Mouse (Mus musculus): ENCODE results near the gene Hexim2. TPM values are rescaled to one million over a fixed set of nuclear protein-coding genes. Genes with fewer than 3 reads are reported as not detected.

The Hexim2 gene
- polyA plus RNA-seq, 1 experiment from 2014 or later: 11.3 TPM

- Histone ChIP-seq H3K4me3 (ENCODE audit: low read length) (no peak overlapping the region), H3K36me3 (ENCODE audit: insufficient read depth, low read length) (peaks cover 12% of the 10 kb centered on the region; the same call in 1 of the 2 replicates), H3K27ac (ENCODE audit: low read length) (peak overlapping the region; percentile 88), H3K9ac (replicated peaks; ENCODE audit: low read length) (peak overlapping the region; percentile 50), H3K4me1 (ENCODE audit: insufficient read depth, low read length) (peaks cover 44% of the 10 kb centered on the region), H3K27me3 (ENCODE audit: insufficient read depth, low read length) (no peaks in the 10 kb centered on the region), H3K4me2 (replicated peaks; ENCODE audit: low read depth, low read length) (no peak overlapping the region), H3K9me3 (ENCODE audit: low read length) (no peaks in the 10 kb centered on the region)
- ATAC-seq (ENCODE audit: low FRiP score, low TSS enrichment): peak; percentile 18; the same call in 1 of the 2 replicates
- 51% methylated on average over 6 of the region's 6 CpGs for WGBS
These were observed 8.5 kb downstream of the Hexim2 start for GRCm38 (mm10) chr11:103140763-103141100.

DNA sequence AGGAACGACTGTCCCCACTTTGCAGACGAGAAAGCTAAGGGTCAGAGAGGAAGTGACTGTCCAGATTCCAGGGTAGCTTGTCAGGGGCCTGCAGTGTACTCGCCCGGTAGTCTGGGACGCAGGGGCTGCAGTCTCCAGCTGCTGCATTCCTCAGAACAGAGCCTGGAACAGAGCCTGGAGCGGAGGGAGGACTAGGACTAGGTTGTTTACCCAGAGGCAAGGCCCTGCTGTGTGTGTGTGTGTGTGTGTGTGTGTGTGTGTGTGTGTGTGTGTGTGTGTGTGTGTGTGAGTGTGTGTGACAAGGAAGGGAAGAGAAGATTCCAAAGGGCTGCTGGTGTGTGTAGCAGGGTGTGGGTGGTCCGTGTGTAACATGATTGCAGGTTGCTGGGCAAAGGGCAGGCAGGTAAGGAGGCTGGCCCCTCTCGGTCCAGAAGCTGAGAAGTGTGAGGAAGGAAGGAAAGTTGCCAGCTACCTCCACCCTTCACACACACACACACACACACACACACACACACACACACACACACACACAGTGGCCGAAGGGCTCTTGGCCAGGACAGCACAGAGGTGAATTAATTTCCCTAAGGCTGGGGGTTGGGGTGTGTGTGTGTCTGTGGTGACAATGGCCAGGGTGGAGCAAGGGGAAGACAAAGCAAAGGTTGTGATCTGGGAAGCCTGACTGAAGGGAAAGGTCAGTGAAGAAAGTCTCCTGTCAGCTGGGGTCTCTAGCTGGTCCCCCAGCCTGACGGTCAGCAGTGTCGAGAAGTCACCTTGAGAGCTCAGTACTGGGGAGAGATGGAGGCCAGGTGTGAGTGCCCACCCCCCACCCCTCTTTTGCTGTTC, 9.1 kb downstream of the Hexim2 start:
- Histone ChIP-seq H3K36me3 (ENCODE audit: insufficient read depth, low read length) (peaks cover 12% of the 10 kb centered on the region; the same call in 1 of the 2 replicates), H3K4me2 (replicated peaks; ENCODE audit: low read depth, low read length) (peak overlapping the region; percentile 1), H3K9ac (replicated peaks; ENCODE audit: low read length) (peak overlapping the region; percentile 57), H3K4me3 (ENCODE audit: low read length) (no peak overlapping the region), H3K27me3 (ENCODE audit: insufficient read depth, low read length) (no peaks in the 10 kb centered on the region), H3K9me3 (ENCODE audit: low read length) (no peaks in the 10 kb centered on the region), H3K4me1 (ENCODE audit: insufficient read depth, low read length) (peaks cover 44% of the 10 kb centered on the region), H3K27ac (ENCODE audit: low read length) (peak overlapping the region; percentile 88)
- ATAC-seq (ENCODE audit: low FRiP score, low TSS enrichment): peak; percentile 56
- WGBS: 25% methylated on average over 10 of the region's 11 CpGs

- H3K27me3 ChIP-seq (ENCODE audit: insufficient read depth, low read length): no peaks in the 10 kb centered on the region
- H3K9ac ChIP-seq (replicated peaks; ENCODE audit: low read length): peak overlapping the region; percentile 57
- no peaks in the 10 kb centered on the region for H3K9me3 ChIP-seq (ENCODE audit: low read length)
- H3K4me3 ChIP-seq (ENCODE audit: low read length): no peak overlapping the region
- ATAC-seq (ENCODE audit: low FRiP score, low TSS enrichment): peak; percentile 37; the same call in 1 of the 2 replicates
- H3K4me2 ChIP-seq (replicated peaks; ENCODE audit: low read depth, low read length): peak overlapping the region; percentile 51
- 27% methylated on average over 1 of the region's 1 CpGs for WGBS
- peak overlapping the region; percentile 88 for H3K27ac ChIP-seq (ENCODE audit: low read length)
- H3K36me3 ChIP-seq (ENCODE audit: insufficient read depth, low read length): peaks cover 12% of the 10 kb centered on the region; the same call in 1 of the 2 replicates
- H3K4me1 ChIP-seq (ENCODE audit: insufficient read depth, low read length): peaks cover 44% of the 10 kb centered on the region
These were observed 9.7 kb downstream of the Hexim2 start for GRCm38 (mm10) chr11:103141944-103142255.

- peak overlapping the region; percentile 51 for H3K4me2 ChIP-seq (replicated peaks; ENCODE audit: low read depth, low read length)
- peak overlapping the region; percentile 88 for H3K27ac ChIP-seq (ENCODE audit: low read length)
- peaks cover 44% of the 10 kb centered on the region for H3K4me1 ChIP-seq (ENCODE audit: insufficient read depth, low read length)
- peak overlapping the region; percentile 32 for H3K4me3 ChIP-seq (ENCODE audit: low read length)
- no peaks in the 10 kb centered on the region for H3K27me3 ChIP-seq (ENCODE audit: insufficient read depth, low read length)
- ATAC-seq (ENCODE audit: low FRiP score, low TSS enrichment): peak; percentile 81
- H3K9me3 ChIP-seq (ENCODE audit: low read length): no peaks in the 10 kb centered on the region
- WGBS: 20% methylated on average over 8 of the region's 8 CpGs
- peaks cover 12% of the 10 kb centered on the region; the same call in 1 of the 2 replicates for H3K36me3 ChIP-seq (ENCODE audit: insufficient read depth, low read length)
- peak overlapping the region; percentile 57 for H3K9ac ChIP-seq (replicated peaks; ENCODE audit: low read length)
These were observed 10.4 kb downstream of the Hexim2 start for GRCm38 (mm10) chr11:103142441-103143182.

- 48% methylated on average over 12 of the region's 12 CpGs for WGBS
- H3K4me1 ChIP-seq (ENCODE audit: insufficient read depth, low read length): peaks cover 44% of the 10 kb centered on the region
These were observed 12.4 kb downstream of the Hexim2 start for GRCm38 (mm10) chr11:103144309-103145285.

DNA sequence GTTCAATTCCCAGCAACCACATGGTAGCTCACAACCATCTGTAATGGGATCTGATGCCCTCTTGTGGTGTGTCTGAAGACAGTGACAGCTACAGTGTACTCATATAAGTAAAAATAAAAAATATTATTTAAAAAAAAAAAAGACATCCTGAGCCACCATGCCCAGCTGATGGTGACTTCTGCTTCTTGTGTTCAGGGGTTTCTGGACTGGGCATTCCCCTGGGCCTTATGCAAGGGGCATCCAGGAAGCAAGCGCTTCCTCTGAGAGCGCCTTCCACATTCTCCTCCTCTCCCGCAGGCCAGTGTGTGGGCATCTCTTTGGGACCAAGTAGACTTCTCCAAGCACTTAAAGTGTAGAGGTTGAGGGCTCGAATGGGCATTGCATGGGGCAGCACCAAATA, 14.2 kb downstream of the Hexim2 start:
- no peak for ATAC-seq (ENCODE audit: low FRiP score, low TSS enrichment)
- H3K4me1 ChIP-seq (ENCODE audit: insufficient read depth, low read length): peaks cover 33% of the 10 kb centered on the region
- no peaks in the 10 kb centered on the region for H3K27me3 ChIP-seq (ENCODE audit: insufficient read depth, low read length)
- WGBS: 90% methylated on average over 4 of the region's 4 CpGs
- no peaks in the 10 kb centered on the region for H3K9me3 ChIP-seq (ENCODE audit: low read length)
- H3K36me3 ChIP-seq (ENCODE audit: insufficient read depth, low read length): no peaks in the 10 kb centered on the region
- H3K4me3 ChIP-seq (ENCODE audit: low read length): no peak overlapping the region
- H3K27ac ChIP-seq (ENCODE audit: low read length): no peak overlapping the region
- no peak overlapping the region for H3K9ac ChIP-seq (replicated peaks; ENCODE audit: low read length)
- H3K4me2 ChIP-seq (replicated peaks; ENCODE audit: low read depth, low read length): no peak overlapping the region

More at GRCm38 (mm10) chr11:103144309-103145285, 12.4 kb downstream of the Hexim2 start:
- Histone ChIP-seq H3K27ac (ENCODE audit: low read length) (peak overlapping the region; percentile 19), H3K27me3 (ENCODE audit: insufficient read depth, low read length) (no peaks in the 10 kb centered on the region), H3K36me3 (ENCODE audit: insufficient read depth, low read length) (no peaks in the 10 kb centered on the region; the same call in 1 of the 2 replicates), H3K9ac (replicated peaks; ENCODE audit: low read length) (no peak overlapping the region), H3K9me3 (ENCODE audit: low read length) (no peaks in the 10 kb centered on the region), H3K4me3 (ENCODE audit: low read length) (no peak overlapping the region), H3K4me2 (replicated peaks; ENCODE audit: low read depth, low read length) (no peak overlapping the region)
- no peak for ATAC-seq (ENCODE audit: low FRiP score, low TSS enrichment)

DNA sequence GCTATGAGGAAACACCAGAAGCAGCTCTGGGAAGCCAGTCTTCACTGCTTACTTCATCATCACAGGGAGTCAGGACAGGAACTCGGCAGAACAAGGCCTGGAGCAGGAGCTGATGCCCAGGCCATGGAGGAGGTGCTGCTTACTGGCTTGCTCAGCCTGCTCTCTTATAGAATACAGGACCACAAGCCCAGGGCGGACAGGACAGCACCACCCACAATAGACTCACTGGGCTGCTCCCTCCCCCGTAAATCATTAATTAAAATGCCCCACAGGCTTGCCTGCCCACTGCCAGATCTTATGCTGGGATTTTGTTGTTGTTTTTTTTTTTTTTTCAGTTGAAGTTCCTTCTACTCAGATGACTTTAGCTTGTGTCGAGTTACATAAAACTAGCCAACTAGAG, 15.5 kb downstream of the Hexim2 start:
- Histone ChIP-seq H3K27me3 (ENCODE audit: insufficient read depth, low read length) (no peaks in the 10 kb centered on the region), H3K4me3 (ENCODE audit: low read length) (no peak overlapping the region), H3K9ac (replicated peaks; ENCODE audit: low read length) (no peak overlapping the region), H3K9me3 (ENCODE audit: low read length) (no peaks in the 10 kb centered on the region), H3K36me3 (ENCODE audit: insufficient read depth, low read length) (no peaks in the 10 kb centered on the region), H3K27ac (ENCODE audit: low read length) (no peak overlapping the region), H3K4me2 (replicated peaks; ENCODE audit: low read depth, low read length) (no peak overlapping the region), H3K4me1 (ENCODE audit: insufficient read depth, low read length) (peaks cover 19% of the 10 kb centered on the region)
- WGBS: 51% methylated on average over 4 of the region's 4 CpGs
- ATAC-seq (ENCODE audit: low FRiP score, low TSS enrichment): no peak

- Histone ChIP-seq H3K9me3 (ENCODE audit: low read length) (no peaks in the 10 kb centered on the region), H3K27me3 (ENCODE audit: insufficient read depth, low read length) (no peaks in the 10 kb centered on the region), H3K9ac (replicated peaks; ENCODE audit: low read length) (no peak overlapping the region), H3K4me2 (replicated peaks; ENCODE audit: low read depth, low read length) (no peak overlapping the region), H3K4me3 (ENCODE audit: low read length) (no peak overlapping the region), H3K27ac (ENCODE audit: low read length) (no peak overlapping the region), H3K4me1 (ENCODE audit: insufficient read depth, low read length) (peaks cover 8% of the 10 kb centered on the region), H3K36me3 (ENCODE audit: insufficient read depth, low read length) (no peaks in the 10 kb centered on the region)
- no peak for ATAC-seq (ENCODE audit: low FRiP score, low TSS enrichment)
- 88% methylated on average over 4 of the region's 4 CpGs for WGBS
These were observed 17.5 kb downstream of the Hexim2 start for GRCm38 (mm10) chr11:103149771-103150170.
